Mouse (Mus musculus) midbrain, embryonic 14.5 days (tissue): ENCODE measurements around the gene Lmbrd2. TPM values are rescaled to one million over a fixed set of nuclear protein-coding genes. Genes with fewer than 3 reads are reported as not detected.
"Not testable (repeated sequence)": the region's sequence is repeated elsewhere in the genome, so short reads cannot be mapped to it uniquely, and the experiment has no call there.

Experiments used
- ATAC-seq: fragments of 200-750 bp; cut with Nextera tagmentation; 2 replicates; pipeline ENCODE4 v1.8.0; 2017; ENCODE audit warnings: moderate number of reproducible peaks, moderate library complexity; ENCODE audit not compliant: low FRiP score, low TSS enrichment
- DNase-seq: peaks from one replicate; pipeline ENCODE4 v3.0.0-alpha.2; 2015
- H3K27ac ChIP-seq: fragments of 300-500 bp; sonication (generic); replicated peaks from 2 replicates; pipeline ENCODE4 v1.5.1; 2014; ENCODE audit warnings: mild to moderate bottlenecking, low read depth, low read length, moderate library complexity
- H3K27me3 ChIP-seq: fragments of 300-500 bp; sonication (generic); 2 replicates; pipeline ENCODE4 v1.6.1; 2014; ENCODE audit warnings: low read length, control low read depth, mixed read lengths; ENCODE audit not compliant: control insufficient read depth, insufficient read depth
- H3K36me3 ChIP-seq: fragments of 300-500 bp; sonication (generic); 2 replicates; pipeline ENCODE4 v1.6.1; 2014; ENCODE audit warnings: low read length, control low read depth; ENCODE audit not compliant: control insufficient read depth, insufficient read depth
- H3K4me1 ChIP-seq: fragments of 300-500 bp; sonication (generic); 2 replicates; pipeline ENCODE4 v1.6.1; 2014; ENCODE audit warnings: mild to moderate bottlenecking, antibody characterized with exemption, low read length, control low read depth; ENCODE audit not compliant: control insufficient read depth, insufficient read depth
- H3K4me2 ChIP-seq: fragments of 300-500 bp; sonication (generic); 2 replicates; pipeline ENCODE4 v1.6.1; 2014; ENCODE audit warnings: mild to moderate bottlenecking, low read length, moderate library complexity
- H3K4me3 ChIP-seq: fragments of 300-500 bp; sonication (generic); replicated peaks from 2 replicates; pipeline ENCODE4 v1.5.1; 2014; ENCODE audit warnings: low read depth, low read length
- H3K9ac ChIP-seq: fragments of 300-500 bp; sonication (generic); replicated peaks from 2 replicates; pipeline ENCODE4 v1.6.1; 2014; ENCODE audit warnings: mild to moderate bottlenecking, low read length, moderate library complexity
- H3K9me3 ChIP-seq: fragments of 300-500 bp; sonication (generic); 2 replicates; pipeline ENCODE4 v1.6.1; 2016; ENCODE audit warnings: low read length, control low read depth, mixed read lengths; ENCODE audit not compliant: control insufficient read depth
- WGBS: fragments of 180-500 bp; shearing (Covaris S2); extraction: QIAGEN DNeasy Blood & Tissue Kit; methylation state at CpG from one replicate; pipeline ENCODE4 v1.1.7; 2014; 5-methylcytosine and 5-hydroxymethylcytosine counted together
- polyA plus RNA-seq: library from polyadenylated mRNA; unstranded; fragments of >200 nt; fragmentation: Nextera tagmentation; extraction: Ambion mirVana; gene quantifications from 2 replicates; pipeline ENCODE4 v1.2.1, GENCODE M21; 2014

Lmbrd2 gene
- polyA plus RNA-seq, 1 experiment from 2014 or later = 9.0 TPM

DNA sequence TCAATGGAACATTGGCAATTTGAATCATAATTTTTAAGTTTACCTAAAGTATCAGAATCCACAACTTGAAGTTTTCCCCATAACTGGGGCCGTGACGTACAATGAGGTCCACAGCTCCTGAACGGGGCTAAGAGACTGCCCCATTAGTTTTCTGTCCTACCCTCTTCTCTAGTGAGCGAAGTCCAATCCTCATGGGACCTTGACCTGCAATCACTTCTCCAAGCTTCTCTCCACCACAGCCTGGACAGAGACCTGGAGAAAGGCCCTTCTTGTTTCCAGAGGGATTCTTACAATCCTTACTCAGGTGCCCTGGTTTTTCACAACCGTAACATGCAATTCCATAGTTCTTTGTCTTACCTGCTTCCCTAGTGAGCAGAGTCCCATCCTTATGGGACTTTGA, 76.1 kb downstream of the Lmbrd2 start:
- H3K4me3 ChIP-seq = no peak overlapping the region
- WGBS = 94% methylated on average over 5 of the region's 5 CpGs
- H3K36me3 ChIP-seq = no peaks in the 10 kb centered on the region
- no peaks in the 10 kb centered on the region for H3K4me1 ChIP-seq
- DNase-seq = no peak
- H3K4me2 ChIP-seq = no peak overlapping the region
- ATAC-seq = no peak
- H3K27ac ChIP-seq = no peak overlapping the region
- no peaks in the 10 kb centered on the region for H3K9me3 ChIP-seq
- H3K27me3 ChIP-seq = no peaks in the 10 kb centered on the region
- H3K9ac ChIP-seq = no peak overlapping the region

DNA sequence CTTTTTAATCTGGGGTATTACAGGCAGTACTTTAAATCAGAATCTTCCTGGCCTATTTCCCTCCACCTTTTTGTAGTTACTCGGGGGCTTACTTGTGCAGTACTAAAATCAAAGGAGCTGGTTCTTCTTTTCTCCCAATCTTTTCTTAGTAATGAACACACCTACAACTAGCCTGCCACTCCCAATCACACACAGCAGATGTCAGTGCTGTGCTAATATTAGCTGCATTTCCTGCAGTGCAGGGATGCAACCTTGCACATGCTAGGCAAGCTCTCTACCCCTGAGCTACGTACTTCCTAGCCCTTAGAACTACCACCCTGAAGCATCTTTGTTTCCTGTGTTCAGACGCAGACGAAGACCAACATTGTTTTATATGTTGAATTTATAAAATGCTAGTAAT, 90.6 kb downstream of the Lmbrd2 start:
- H3K9me3 ChIP-seq, H3K27me3 ChIP-seq, ATAC-seq, H3K4me2 ChIP-seq, H3K27ac ChIP-seq, DNase-seq, H3K4me1 ChIP-seq, H3K36me3 ChIP-seq, H3K9ac ChIP-seq, H3K4me3 ChIP-seq: not testable (repeated sequence)
- 85% methylated on average over 4 of the region's 4 CpGs for WGBS

DNA sequence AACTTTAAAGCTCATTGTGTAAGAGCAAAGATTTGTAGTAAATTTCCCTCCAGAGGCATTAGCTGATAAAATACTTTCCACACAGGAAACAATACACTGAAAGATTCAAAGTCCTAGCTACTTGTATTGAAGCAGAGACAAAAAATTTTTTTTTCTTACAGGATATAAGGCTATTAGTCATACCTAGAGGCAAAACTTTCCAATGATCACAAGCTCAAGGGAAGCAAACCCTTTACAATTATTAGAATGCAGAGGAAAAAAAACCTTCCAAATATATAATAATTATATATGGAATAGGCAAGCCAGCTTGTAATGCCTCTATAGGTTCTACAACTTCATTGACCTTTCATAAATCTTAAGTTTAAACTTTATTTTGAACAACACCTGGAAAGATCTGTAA, 106.0 kb downstream of the Lmbrd2 start:
- H3K4me2 ChIP-seq = no peak overlapping the region
- ATAC-seq = no peak
- no peaks in the 10 kb centered on the region for H3K27me3 ChIP-seq
- no peak overlapping the region for H3K27ac ChIP-seq
- H3K4me1 ChIP-seq = no peaks in the 10 kb centered on the region
- DNase-seq = no peak
- H3K9me3 ChIP-seq = no peaks in the 10 kb centered on the region
- H3K36me3 ChIP-seq = no peaks in the 10 kb centered on the region
- no peak overlapping the region for H3K4me3 ChIP-seq
- no peak overlapping the region for H3K9ac ChIP-seq

Other genes with a start within 250 kb of the Lmbrd2 start
- gene Ranbp3l, start 172.6 kb upstream of the Lmbrd2 start, polyA plus RNA-seq = 0.45 and 13.7 TPM in 2 replicates
- 30.0 and 36.0 TPM in 2 replicates for gene Nadk2, start 69.3 kb upstream of the Lmbrd2 start, polyA plus RNA-seq
- 17.7 and 26.8 TPM in 2 replicates for gene Skp2, start 14.9 kb downstream of the Lmbrd2 start, polyA plus RNA-seq
- not detected in 2 replicates for gene Ugt3a1, start 136.3 kb downstream of the Lmbrd2 start, polyA plus RNA-seq
- not detected in 2 replicates for gene Ugt3a2, start 195.0 kb downstream of the Lmbrd2 start, polyA plus RNA-seq